Mouse (Mus musculus): Measurements from ENCODE around the gene Asic2. TPM values are rescaled to one million over a fixed set of nuclear protein-coding genes. Genes with fewer than 3 reads are reported as not detected.

Gene Asic2
- polyA plus RNA-seq, 1 experiment from 2014 or later, result 12.4 TPM

GRCm38 (mm10) chr11:80877131-80877651 is 1091.1 kb downstream of the Asic2 start:
- Histone ChIP-seq H3K4me2 (replicated peaks) (no peak overlapping the region), H3K36me3 (replicated peaks; ENCODE audit: control insufficient read depth, insufficient read depth) (0 out of 2 replicates have a peak, but pooled peaks cover 4% of the 10 kb centered on the region), H3K4me1 (replicated peaks; ENCODE audit: control insufficient read depth, insufficient read depth, low read length) (no peaks in the 10 kb centered on the region), H3K9me3 (ENCODE audit: control insufficient read depth, low read length) (no peaks in the 10 kb centered on the region), H3K27ac (0 out of 2 replicates have a peak overlapping the region, but pooled peaks have one; percentile 23), H3K27me3 (ENCODE audit: control insufficient read depth, insufficient read depth, low read length) (no peaks in the 10 kb centered on the region), H3K4me3 (replicated peaks; ENCODE audit: low read length) (no peak overlapping the region), H3K9ac (no peak overlapping the region)
- no peak for DNase-seq (ENCODE audit: low spot score)
- no peak; the same call in 1 of the 2 replicates for ATAC-seq (ENCODE audit: low FRiP score)
- WGBS, result 57% methylated on average over 11 of the region's 11 CpGs

DNA sequence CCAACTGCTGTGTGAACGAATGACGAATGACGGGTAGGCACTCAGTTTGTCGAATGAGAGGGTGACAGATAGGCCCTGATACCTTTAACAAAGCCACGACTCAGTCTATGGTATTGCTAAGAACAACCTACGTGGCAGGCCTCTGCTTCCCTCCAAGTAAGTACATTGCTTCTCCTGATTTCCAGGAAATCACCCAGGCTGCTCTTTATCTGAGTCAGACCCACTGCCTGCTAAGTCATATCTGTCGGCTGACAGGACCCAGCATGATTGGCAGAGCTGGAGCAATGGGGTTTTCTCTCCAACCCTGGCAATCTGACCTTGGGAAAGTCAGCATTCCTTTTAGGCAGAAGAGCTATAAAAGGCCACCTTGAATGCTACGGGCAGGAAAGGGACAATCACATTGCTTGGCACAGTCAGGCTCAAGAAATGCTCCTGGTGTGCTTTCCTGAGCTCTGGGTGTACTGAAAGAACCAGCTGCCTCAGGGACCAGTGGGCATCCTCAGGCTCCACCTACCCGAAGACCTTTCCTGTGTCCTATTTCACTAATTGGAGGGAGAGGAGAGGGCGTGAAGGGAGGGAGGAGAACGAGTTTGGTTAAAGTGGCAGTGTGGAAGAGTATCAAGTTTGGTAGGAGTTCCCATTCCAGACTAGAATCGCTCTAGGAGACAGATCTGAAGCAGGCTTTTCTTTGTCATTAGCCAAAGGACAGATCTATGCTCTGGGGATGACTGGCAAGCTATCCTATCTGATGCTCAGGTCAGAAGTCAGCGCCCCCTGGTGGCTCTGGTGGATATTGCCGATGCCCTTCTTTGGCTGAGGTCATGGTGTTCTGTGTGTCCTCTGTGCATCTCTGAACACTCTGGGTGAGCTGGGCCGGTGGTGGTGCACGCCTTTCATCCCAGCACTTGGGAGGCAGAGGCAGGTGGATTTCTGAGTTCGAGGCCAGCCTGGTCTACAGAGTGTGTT is 1095.5 kb downstream of the Asic2 start:
- H3K9me3 ChIP-seq (ENCODE audit: control insufficient read depth, low read length), result no peaks in the 10 kb centered on the region
- H3K27ac ChIP-seq, result no peak overlapping the region
- no peak overlapping the region for H3K4me2 ChIP-seq (replicated peaks)
- no peaks in the 10 kb centered on the region for H3K4me1 ChIP-seq (replicated peaks; ENCODE audit: control insufficient read depth, insufficient read depth, low read length)
- ATAC-seq (ENCODE audit: low FRiP score), result no peak
- no peak overlapping the region for H3K9ac ChIP-seq
- DNase-seq (ENCODE audit: low spot score), result peak; percentile 39
- WGBS, result 65% methylated on average over 17 of the region's 17 CpGs
- H3K4me3 ChIP-seq (replicated peaks; ENCODE audit: low read length), result no peak overlapping the region
- no peaks in the 10 kb centered on the region for H3K27me3 ChIP-seq (ENCODE audit: control insufficient read depth, insufficient read depth, low read length)
- no peaks in the 10 kb centered on the region for H3K36me3 ChIP-seq (replicated peaks; ENCODE audit: control insufficient read depth, insufficient read depth)

DNA sequence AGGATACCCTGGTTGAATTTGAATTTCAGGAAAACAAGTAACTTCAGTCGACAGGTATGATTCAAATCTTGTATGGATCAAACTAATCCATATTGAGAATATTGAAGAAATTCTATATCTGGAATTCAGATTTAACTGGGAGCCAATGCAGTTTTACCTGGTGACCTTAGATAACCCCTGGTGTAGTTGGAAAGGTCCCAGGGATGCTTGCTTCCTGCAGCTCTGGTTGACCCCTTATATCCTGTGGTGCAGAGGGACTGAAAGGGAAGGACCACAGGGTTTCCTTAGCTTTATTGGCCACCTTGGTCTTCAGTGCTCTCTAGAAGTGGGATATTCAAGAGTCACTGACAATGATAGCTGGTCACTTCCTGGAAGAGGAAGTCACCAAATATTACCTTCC is 1100.2 kb downstream of the Asic2 start:
- Histone ChIP-seq H3K4me2 (replicated peaks) (no peak overlapping the region), H3K36me3 (replicated peaks; ENCODE audit: control insufficient read depth, insufficient read depth) (no peaks in the 10 kb centered on the region), H3K9me3 (ENCODE audit: control insufficient read depth, low read length) (no peaks in the 10 kb centered on the region), H3K9ac (no peak overlapping the region), H3K4me1 (replicated peaks; ENCODE audit: control insufficient read depth, insufficient read depth, low read length) (no peaks in the 10 kb centered on the region), H3K4me3 (replicated peaks; ENCODE audit: low read length) (no peak overlapping the region), H3K27me3 (ENCODE audit: control insufficient read depth, insufficient read depth, low read length) (no peaks in the 10 kb centered on the region), H3K27ac (no peak overlapping the region)
- WGBS, result 94% methylated on average over 1 of the region's 1 CpGs
- DNase-seq (ENCODE audit: low spot score) (no peak), ATAC-seq (ENCODE audit: low FRiP score) (no peak)

- DNase-seq (ENCODE audit: low spot score) (no peak), ATAC-seq (ENCODE audit: low FRiP score) (no peak)
- no peak overlapping the region for H3K9ac ChIP-seq
- no peaks in the 10 kb centered on the region for H3K36me3 ChIP-seq (replicated peaks; ENCODE audit: control insufficient read depth, insufficient read depth)
- H3K4me1 ChIP-seq (replicated peaks; ENCODE audit: control insufficient read depth, insufficient read depth, low read length), result no peaks in the 10 kb centered on the region
- H3K9me3 ChIP-seq (ENCODE audit: control insufficient read depth, low read length), result no peaks in the 10 kb centered on the region
- H3K4me3 ChIP-seq (replicated peaks; ENCODE audit: low read length), result no peak overlapping the region
- WGBS, result 95% methylated on average over 7 of the region's 7 CpGs
- H3K27ac ChIP-seq, result no peak overlapping the region
- no peaks in the 10 kb centered on the region for H3K27me3 ChIP-seq (ENCODE audit: control insufficient read depth, insufficient read depth, low read length)
- no peak overlapping the region for H3K4me2 ChIP-seq (replicated peaks)
Measured at GRCm38 (mm10) chr11:80862941-80863340, 1105.3 kb downstream of the Asic2 start.

- no peak for ATAC-seq (ENCODE audit: low FRiP score)
- H3K9ac ChIP-seq, result no peak within 1 kb of the TSS
- H3K27ac ChIP-seq, result no peak within 1 kb of the TSS
- no peaks in the 10 kb centered on the region; the same call in 1 of the 2 replicates for H3K4me1 ChIP-seq (replicated peaks; ENCODE audit: control insufficient read depth, insufficient read depth, low read length)
- DNase-seq (ENCODE audit: low spot score), result no peak
- no peak within 1 kb of the TSS for H3K4me3 ChIP-seq (replicated peaks; ENCODE audit: low read length)
- no peaks in the 10 kb centered on the region for H3K36me3 ChIP-seq (replicated peaks; ENCODE audit: control insufficient read depth, insufficient read depth)
- 72% methylated on average over 10 of the region's 10 CpGs for WGBS
- no peak within 1 kb of the TSS for H3K4me2 ChIP-seq (replicated peaks)
- no peaks in the 10 kb centered on the region for H3K27me3 ChIP-seq (ENCODE audit: control insufficient read depth, insufficient read depth, low read length)
- no peaks in the 10 kb centered on the region for H3K9me3 ChIP-seq (ENCODE audit: control insufficient read depth, low read length)
Measured at GRCm38 (mm10) chr11:80858065-80858464, 1110.2 kb downstream of the Asic2 start, which contains the start of gene Spaca3. Spaca3 (plus strand) TSS chr11:80858365.

DNA sequence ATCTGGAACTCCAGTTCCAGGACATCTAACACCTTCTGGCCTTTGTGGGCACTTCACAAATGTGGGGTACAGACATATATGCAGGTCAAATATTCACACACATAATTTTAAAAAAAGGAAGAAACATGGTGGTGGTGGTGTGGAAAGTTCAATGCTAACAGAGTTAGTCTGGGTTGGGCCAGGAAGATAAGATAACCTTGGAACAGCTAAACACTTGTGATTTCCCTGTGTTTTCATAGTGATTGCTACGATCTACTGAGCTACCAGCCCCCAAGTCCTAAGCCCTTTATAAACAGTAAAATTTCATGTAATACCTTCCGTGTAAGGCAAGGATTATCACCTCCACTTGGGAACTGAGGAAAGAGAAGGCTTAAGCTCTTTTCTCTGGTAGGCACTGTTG is 1111.4 kb downstream of the Asic2 start:
- H3K36me3 ChIP-seq (replicated peaks; ENCODE audit: control insufficient read depth, insufficient read depth), result no peaks in the 10 kb centered on the region
- no peak for DNase-seq (ENCODE audit: low spot score)
- no peak for ATAC-seq (ENCODE audit: low FRiP score)
- 89% methylated on average over 2 of the region's 2 CpGs for WGBS
- H3K4me2 ChIP-seq (replicated peaks), result no peak overlapping the region
- H3K27me3 ChIP-seq (ENCODE audit: control insufficient read depth, insufficient read depth, low read length), result no peaks in the 10 kb centered on the region
- H3K4me3 ChIP-seq (replicated peaks; ENCODE audit: low read length), result no peak overlapping the region
- H3K4me1 ChIP-seq (replicated peaks; ENCODE audit: control insufficient read depth, insufficient read depth, low read length), result no peaks in the 10 kb centered on the region; the same call in 1 of the 2 replicates
- H3K27ac ChIP-seq, result no peak overlapping the region
- no peak overlapping the region for H3K9ac ChIP-seq
- H3K9me3 ChIP-seq (ENCODE audit: control insufficient read depth, low read length), result no peaks in the 10 kb centered on the region

DNA sequence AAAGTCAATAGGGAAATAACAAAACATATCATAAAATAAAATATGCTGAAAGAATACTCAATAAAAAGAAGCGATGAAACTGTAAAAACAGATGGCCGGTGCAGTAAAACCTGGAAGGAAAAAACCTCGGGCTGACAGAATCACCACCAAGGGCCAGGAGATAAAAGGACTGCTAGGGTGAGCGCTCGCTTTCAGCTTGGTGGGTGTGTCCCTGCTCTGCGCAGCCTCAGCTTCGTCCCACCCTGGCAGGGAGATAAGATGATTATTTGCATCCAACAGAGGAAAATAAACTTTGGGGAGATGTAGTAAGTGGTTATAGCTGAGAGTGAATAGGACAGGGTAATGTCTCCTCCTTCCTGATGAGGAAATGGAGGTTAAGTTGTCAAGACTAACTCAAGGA is 1113.3 kb downstream of the Asic2 start:
- Histone ChIP-seq H3K4me3 (replicated peaks; ENCODE audit: low read length) (no peak overlapping the region), H3K36me3 (replicated peaks; ENCODE audit: control insufficient read depth, insufficient read depth) (no peaks in the 10 kb centered on the region), H3K9me3 (ENCODE audit: control insufficient read depth, low read length) (no peaks in the 10 kb centered on the region), H3K4me2 (replicated peaks) (no peak overlapping the region), H3K9ac (no peak overlapping the region), H3K27ac (no peak overlapping the region), H3K27me3 (ENCODE audit: control insufficient read depth, insufficient read depth, low read length) (no peaks in the 10 kb centered on the region), H3K4me1 (replicated peaks; ENCODE audit: control insufficient read depth, insufficient read depth, low read length) (no peaks in the 10 kb centered on the region; the same call in 1 of the 2 replicates)
- WGBS, result 72% methylated on average over 7 of the region's 7 CpGs
- ATAC-seq (ENCODE audit: low FRiP score) (no peak), DNase-seq (ENCODE audit: low spot score) (no peak)

- no peaks in the 10 kb centered on the region for H3K27me3 ChIP-seq (ENCODE audit: control insufficient read depth, insufficient read depth, low read length)
- no peak overlapping the region for H3K9ac ChIP-seq
- WGBS, result 88% methylated on average over 11 of the region's 11 CpGs
- H3K4me3 ChIP-seq (replicated peaks; ENCODE audit: low read length), result no peak overlapping the region
- no peaks in the 10 kb centered on the region for H3K9me3 ChIP-seq (ENCODE audit: control insufficient read depth, low read length)
- no peak overlapping the region for H3K4me2 ChIP-seq (replicated peaks)
- ATAC-seq (ENCODE audit: low FRiP score), result no peak
- H3K4me1 ChIP-seq (replicated peaks; ENCODE audit: control insufficient read depth, insufficient read depth, low read length), result no peaks in the 10 kb centered on the region; the same call in 1 of the 2 replicates
- no peaks in the 10 kb centered on the region for H3K36me3 ChIP-seq (replicated peaks; ENCODE audit: control insufficient read depth, insufficient read depth)
- H3K27ac ChIP-seq, result no peak overlapping the region
- DNase-seq (ENCODE audit: low spot score), result no peak
Measured at GRCm38 (mm10) chr11:80854430-80854829, 1113.8 kb downstream of the Asic2 start.

DNA sequence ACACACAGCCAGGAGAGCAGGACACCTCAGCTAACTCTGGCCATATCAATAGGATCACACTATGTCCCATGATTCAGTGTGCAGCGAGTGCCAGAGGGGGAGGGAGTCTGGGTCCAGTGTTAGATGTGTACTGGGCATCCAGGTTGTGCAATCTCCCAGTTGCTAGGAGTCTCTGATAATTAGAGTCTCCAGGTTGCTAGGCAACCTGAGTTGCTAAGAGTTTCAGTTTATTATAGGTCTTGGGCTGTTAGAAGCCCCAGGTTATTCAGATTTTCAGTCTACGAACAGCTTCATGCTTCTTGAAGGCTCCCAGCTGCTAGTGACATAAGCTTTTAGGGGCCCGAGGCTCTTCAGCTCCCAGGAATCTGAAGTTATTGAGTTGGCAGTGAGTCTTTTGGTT is 1115.2 kb downstream of the Asic2 start:
- ATAC-seq (ENCODE audit: low FRiP score) (no peak), DNase-seq (ENCODE audit: low spot score) (peak; percentile 41)

More for the DNA sequence above, 1115.2 kb downstream of the Asic2 start:
- Histone ChIP-seq H3K4me2 (replicated peaks) (no peak overlapping the region), H3K9ac (no peak overlapping the region), H3K4me3 (replicated peaks; ENCODE audit: low read length) (no peak overlapping the region), H3K36me3 (replicated peaks; ENCODE audit: control insufficient read depth, insufficient read depth) (no peaks in the 10 kb centered on the region), H3K9me3 (ENCODE audit: control insufficient read depth, low read length) (no peaks in the 10 kb centered on the region), H3K27ac (no peak overlapping the region), H3K4me1 (replicated peaks; ENCODE audit: control insufficient read depth, insufficient read depth, low read length) (no peaks in the 10 kb centered on the region; the same call in 1 of the 2 replicates), H3K27me3 (ENCODE audit: control insufficient read depth, insufficient read depth, low read length) (no peaks in the 10 kb centered on the region)
- WGBS, result 44% methylated on average over 3 of the region's 3 CpGs
